Mouse (Mus musculus) cortical plate, adult 2 months (tissue): ENCODE data around the gene Crocc2. TPM values are rescaled to one million over a fixed set of nuclear protein-coding genes. Genes with fewer than 3 reads are reported as not detected.
"Not testable (repeated sequence)": the region's sequence is repeated elsewhere in the genome, so short reads cannot be mapped to it uniquely, and the experiment has no call there.

ENCODE experiments used
- H3K27ac ChIP-seq: fragments of 200-500 bp; 2 replicates; pipeline ENCODE4 v1.5.1; 2012; ENCODE audit warnings: low read length, control low read depth, inconsistent platforms; ENCODE audit not compliant: insufficient read depth
- H3K4me1 ChIP-seq: fragments of 200-500 bp; 2 replicates; pipeline ENCODE4 v1.6.1; 2011; ENCODE audit warnings: low read length; ENCODE audit not compliant: control insufficient read depth, insufficient read depth
- H3K4me3 ChIP-seq: fragments of 200-500 bp; 2 replicates; pipeline ENCODE4 v1.5.1; 2011; ENCODE audit warnings: mild to moderate bottlenecking, low read length, control low read depth; ENCODE audit not compliant: insufficient read depth
- CTCF ChIP-seq: fragments of 200-500 bp; IDR thresholded peaks from 2 replicates; pipeline ENCODE4 v1.5.1; 2011; ENCODE audit warnings: mild to moderate bottlenecking, control low read depth, low read length; ENCODE audit not compliant: insufficient read depth; ENCODE audit errors: extremely low read depth
- POLR2A ChIP-seq: fragments of 200-500 bp; IDR thresholded peaks from 2 replicates; pipeline ENCODE4 v1.6.1; 2011; ENCODE audit warnings: mild to moderate bottlenecking, low read length, control low read depth; ENCODE audit not compliant: insufficient read depth; ENCODE audit errors: extremely low read depth
- polyA plus RNA-seq: library from polyadenylated mRNA; depleted of rRNA; stranded (reverse); fragments of >200 nt; gene quantifications from 2 replicates; pipeline ENCODE4 v1.2.3, GENCODE M21; 2012

Gene Crocc2
- polyA plus RNA-seq, 1 experiment = 0.29 TPM

DNA sequence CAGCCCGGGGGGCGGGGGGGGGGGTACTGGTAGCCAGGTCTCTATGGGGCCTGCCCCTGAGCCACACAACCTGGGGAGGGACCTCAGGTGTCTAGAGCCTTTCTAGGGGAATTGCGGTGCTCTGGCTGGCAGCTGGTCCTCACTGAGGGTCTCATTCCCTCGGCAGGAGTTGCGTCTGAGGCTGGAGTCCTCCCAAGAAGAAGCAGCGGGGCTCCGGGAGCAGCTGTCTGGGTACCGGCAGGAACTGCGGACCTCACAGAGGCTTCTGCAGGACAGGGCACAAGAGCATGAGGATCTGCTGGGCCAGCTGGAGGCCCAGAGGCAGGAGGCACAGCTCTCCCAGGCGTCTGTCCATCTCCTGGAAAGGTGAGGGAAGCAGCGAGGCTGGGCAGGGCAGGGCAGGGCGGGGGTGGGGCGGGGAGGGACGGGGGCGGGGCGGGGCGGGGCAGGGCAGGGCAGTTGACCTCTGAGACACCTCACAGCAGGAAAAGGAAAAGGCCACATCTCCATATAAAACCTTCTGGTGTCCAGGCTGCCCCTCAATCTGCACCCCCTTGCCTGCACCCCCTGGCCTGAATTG lies 22.3 kb downstream of the Crocc2 start:
- Histone ChIP-seq H3K27ac (no peak overlapping the region), H3K4me3 (no peak overlapping the region), H3K4me1 (no peaks in the 10 kb centered on the region)
- TF ChIP-seq CTCF = no peak
- TF ChIP-seq POLR2A = no peak

GRCm38 (mm10) chr1:93194961-93195360 lies 26.4 kb downstream of the Crocc2 start:
- Histone ChIP-seq H3K4me1 (no peaks in the 10 kb centered on the region), H3K4me3 (no peak overlapping the region), H3K27ac (no peak overlapping the region)
- TF ChIP-seq CTCF (no peak), POLR2A (no peak)

DNA sequence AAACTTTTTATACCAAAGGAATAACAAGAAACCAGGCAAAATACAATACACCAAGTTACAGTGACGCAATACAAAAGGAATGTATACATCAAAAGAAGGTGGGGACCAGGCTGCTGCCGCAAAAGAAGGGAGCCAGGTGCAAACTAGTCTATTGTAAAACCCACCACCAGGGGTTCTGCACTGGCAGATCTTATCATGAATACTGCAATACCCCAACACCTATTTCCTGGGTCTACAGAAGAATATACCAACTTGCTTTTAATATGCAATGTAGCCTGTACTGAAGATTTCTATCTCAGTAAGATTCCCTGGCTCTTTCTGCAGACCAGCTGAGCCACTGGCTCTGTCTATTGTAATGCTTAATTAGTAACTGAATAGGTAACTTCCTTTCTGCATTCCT lies 28.9 kb downstream of the Crocc2 start:
- not testable (repeated sequence) for H3K4me1 ChIP-seq, H3K27ac ChIP-seq, H3K4me3 ChIP-seq

DNA sequence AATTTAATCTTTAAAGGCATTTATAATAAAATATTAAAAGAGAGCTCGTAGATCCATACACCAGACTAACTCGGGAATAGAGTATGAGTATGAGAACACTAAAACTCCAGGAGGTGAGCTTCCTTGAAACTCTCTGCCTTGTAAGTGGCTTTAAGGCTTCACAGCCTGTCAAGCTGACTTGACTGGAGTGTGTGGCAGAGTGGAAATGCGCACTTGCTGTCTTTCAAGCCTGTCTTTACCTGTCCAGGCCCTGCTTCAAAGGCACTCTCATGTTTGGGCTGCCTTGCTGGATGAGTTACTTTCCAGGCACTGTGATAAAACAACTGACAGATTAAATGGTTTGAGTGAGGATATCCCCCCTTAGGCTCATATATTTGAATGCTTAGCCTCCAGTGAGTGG lies 29.4 kb downstream of the Crocc2 start:
- Histone ChIP-seq H3K27ac (no peak overlapping the region), H3K4me3 (no peak overlapping the region), H3K4me1 (no peaks in the 10 kb centered on the region)
- TF ChIP-seq POLR2A (no peak), CTCF (no peak)

DNA sequence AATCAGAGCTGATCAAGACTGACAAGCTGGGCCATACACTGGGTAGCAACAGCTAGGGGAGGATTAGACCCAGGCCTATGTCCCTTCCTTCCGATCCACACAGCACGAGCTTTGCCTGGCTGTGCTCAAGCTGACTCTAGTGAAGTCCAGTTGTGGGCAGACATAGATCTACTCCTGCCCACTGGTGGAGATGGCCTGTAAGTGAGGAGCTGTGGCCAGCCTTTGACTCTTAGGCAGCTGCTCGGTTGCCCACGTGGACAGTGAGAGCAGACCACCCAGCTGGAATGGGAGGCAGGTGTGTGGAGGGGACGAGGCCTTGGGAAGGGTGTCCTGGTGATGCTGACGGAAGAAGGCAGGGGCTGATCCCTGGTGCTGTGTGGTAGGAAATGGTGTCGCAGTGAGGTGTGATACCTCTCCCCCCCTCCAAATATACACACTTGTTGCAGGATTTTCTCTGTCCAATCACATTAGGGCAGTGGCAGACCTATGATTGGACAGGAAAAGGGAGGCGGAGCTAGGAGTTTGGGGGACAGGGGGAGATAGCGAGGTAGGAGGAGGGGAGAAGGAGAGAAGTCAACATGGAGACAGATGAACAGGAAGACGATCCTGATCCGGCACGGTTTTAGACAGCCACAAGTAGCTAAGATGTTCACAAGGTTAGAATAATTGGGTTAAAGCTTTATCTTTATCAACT lies 37.9 kb downstream of the Crocc2 start:
- Histone ChIP-seq H3K4me1 (no peaks in the 10 kb centered on the region), H3K4me3 (no peak overlapping the region), H3K27ac (no peak overlapping the region)
- TF ChIP-seq CTCF (0 out of 2 replicates have a peak, but pooled peaks have one; percentile 9), POLR2A (no peak)

DNA sequence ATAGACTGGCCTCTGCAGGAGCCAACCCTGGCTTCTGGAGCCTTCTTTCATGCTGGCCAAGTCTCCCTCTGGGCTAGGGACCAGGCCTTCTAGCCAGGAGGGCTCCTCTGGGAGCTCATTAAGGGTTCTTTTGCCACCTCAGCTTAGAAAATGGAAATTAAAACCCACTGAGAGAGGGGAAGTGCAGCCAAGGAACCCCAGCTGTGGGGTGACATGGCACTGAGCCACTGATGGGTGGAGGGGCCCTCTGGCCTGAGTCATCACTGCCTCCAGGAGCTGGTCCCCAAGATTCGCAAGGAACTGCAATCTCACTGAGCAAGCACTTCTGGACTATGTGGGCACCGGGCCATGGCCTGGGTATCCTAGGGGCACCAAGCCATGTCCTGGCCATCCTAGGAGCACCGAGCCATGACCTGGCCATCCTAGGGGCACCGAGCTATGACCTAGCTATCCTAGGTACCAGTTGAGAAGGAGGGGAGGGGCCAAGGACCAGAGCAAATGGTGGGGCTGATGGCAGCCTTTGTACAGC lies 39.1 kb downstream of the Crocc2 start:
- TF ChIP-seq CTCF = no peak
- no peak for TF ChIP-seq POLR2A
- no peaks in the 10 kb centered on the region for H3K4me1 ChIP-seq
- no peak overlapping the region for H3K27ac ChIP-seq
- no peak overlapping the region for H3K4me3 ChIP-seq

GRCm38 (mm10) chr1:93210213-93210641 lies 41.7 kb downstream of the Crocc2 start:
- Histone ChIP-seq H3K4me3 (no peak overlapping the region), H3K27ac (0 out of 2 replicates have a peak overlapping the region, but pooled peaks have one; percentile 33), H3K4me1 (no peaks in the 10 kb centered on the region)
- TF ChIP-seq POLR2A = no peak
- TF ChIP-seq CTCF = no peak

DNA sequence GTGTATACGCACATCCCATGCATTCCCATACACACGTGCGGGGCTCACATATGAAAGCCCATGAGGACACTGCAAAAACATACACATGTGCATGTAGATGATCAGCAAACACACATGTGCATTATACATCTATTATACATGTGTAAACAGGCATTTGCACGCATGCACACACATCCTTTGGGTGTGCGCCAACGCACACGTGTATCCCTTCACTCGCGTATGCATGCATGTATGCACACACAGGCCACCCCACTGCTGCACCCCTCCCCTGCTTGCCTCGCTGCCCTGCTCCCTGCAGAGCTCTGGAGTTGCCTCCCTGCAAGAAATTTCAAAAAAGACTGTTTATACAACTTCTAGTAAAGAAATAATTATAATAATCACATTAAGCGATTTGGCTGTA lies 42.5 kb downstream of the Crocc2 start:
- no peaks in the 10 kb centered on the region for H3K4me1 ChIP-seq
- no peak overlapping the region for H3K4me3 ChIP-seq
- no peak for TF ChIP-seq CTCF
- no peak for TF ChIP-seq POLR2A
- no peak overlapping the region for H3K27ac ChIP-seq

DNA sequence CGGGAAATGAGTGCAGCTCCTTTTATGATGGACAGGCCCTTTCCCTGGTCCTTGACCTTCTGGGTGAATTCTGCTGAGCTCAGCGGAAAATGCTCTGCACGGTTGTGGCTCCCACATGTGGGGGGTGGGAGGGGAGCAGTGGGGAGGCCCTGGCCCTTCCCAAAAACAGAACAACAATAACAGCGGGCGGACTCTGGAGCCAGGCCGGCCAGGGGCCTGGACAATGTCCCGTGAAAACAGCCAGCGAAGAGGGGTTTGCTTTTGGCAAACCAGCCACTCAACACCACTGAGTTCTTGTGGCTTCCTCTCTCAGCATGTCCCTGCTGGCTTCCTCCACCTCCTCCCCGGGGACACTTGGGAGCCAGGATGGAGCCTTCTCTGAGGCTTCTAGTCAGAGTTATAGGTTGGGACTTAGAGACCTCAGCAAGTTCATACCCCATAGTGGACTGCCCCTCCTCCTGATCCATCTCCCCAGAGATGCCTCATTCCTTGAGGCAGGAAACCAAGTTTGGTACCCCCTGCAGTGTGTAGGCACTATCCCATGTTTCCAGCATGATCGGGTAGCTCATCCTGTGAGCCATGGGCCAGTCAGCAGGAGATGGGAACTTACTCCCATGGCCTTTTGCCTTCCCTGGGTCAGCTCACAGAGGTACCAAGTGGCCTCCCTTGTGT lies 43.2 kb downstream of the Crocc2 start:
- Histone ChIP-seq H3K4me1 (peaks cover under 1% of the 10 kb centered on the region; the same call in 1 of the 2 replicates), H3K4me3 (no peak overlapping the region), H3K27ac (no peak overlapping the region)
- TF ChIP-seq CTCF = no peak
- no peak for TF ChIP-seq POLR2A
